Mouse (Mus musculus) midbrain, embryonic 12.5 days (tissue): ENCODE measurements at regions not wholly inside any gene's neighbourhood (a gene's known extent, or its start where the extent isn't known, plus 50 kb on each side); places are given as distances from the start of the nearest gene placed in this dataset.

ENCODE experiments used
- ATAC-seq: fragments of 200-750 bp; cut with Nextera tagmentation; 2 replicates; pipeline ENCODE4 v1.8.0; 2017; ENCODE audit warnings: low read depth, moderate TSS enrichment, moderate library complexity; ENCODE audit not compliant: low FRiP score
- H3K27ac ChIP-seq: fragments of 300-500 bp; sonication (generic); replicated peaks from 2 replicates; pipeline ENCODE4 v1.5.1; 2016; ENCODE audit warnings: mild to moderate bottlenecking
- H3K27me3 ChIP-seq: fragments of 300-500 bp; sonication (generic); 2 replicates; pipeline ENCODE4 v1.6.1; 2016; ENCODE audit warnings: mild to moderate bottlenecking
- H3K36me3 ChIP-seq: fragments of 300-500 bp; sonication (generic); 2 replicates; pipeline ENCODE4 v1.6.1; 2016
- H3K4me1 ChIP-seq: fragments of 300-500 bp; sonication (generic); 2 replicates; pipeline ENCODE4 v1.6.1; 2016
- H3K4me2 ChIP-seq: fragments of 300-500 bp; sonication (generic); replicated peaks from 2 replicates; pipeline ENCODE4 v1.6.1; 2016; ENCODE audit warnings: mild to moderate bottlenecking, moderate library complexity
- H3K4me3 ChIP-seq: fragments of 300-500 bp; sonication (generic); 2 replicates; pipeline ENCODE4 v1.5.1; 2016; ENCODE audit warnings: mild to moderate bottlenecking
- H3K9ac ChIP-seq: fragments of 300-500 bp; sonication (generic); replicated peaks from 2 replicates; pipeline ENCODE4 v1.6.1; 2016; ENCODE audit warnings: mild to moderate bottlenecking, moderate library complexity
- H3K9me3 ChIP-seq: fragments of 300-500 bp; sonication (generic); 2 replicates; pipeline ENCODE4 v1.6.1; 2016; ENCODE audit warnings: mild to moderate bottlenecking
- WGBS: fragments of 180-500 bp; shearing (Covaris S2); methylation state at CpG from one replicate; pipeline ENCODE4 v1.1.7; 2016; 5-methylcytosine and 5-hydroxymethylcytosine counted together

DNA sequence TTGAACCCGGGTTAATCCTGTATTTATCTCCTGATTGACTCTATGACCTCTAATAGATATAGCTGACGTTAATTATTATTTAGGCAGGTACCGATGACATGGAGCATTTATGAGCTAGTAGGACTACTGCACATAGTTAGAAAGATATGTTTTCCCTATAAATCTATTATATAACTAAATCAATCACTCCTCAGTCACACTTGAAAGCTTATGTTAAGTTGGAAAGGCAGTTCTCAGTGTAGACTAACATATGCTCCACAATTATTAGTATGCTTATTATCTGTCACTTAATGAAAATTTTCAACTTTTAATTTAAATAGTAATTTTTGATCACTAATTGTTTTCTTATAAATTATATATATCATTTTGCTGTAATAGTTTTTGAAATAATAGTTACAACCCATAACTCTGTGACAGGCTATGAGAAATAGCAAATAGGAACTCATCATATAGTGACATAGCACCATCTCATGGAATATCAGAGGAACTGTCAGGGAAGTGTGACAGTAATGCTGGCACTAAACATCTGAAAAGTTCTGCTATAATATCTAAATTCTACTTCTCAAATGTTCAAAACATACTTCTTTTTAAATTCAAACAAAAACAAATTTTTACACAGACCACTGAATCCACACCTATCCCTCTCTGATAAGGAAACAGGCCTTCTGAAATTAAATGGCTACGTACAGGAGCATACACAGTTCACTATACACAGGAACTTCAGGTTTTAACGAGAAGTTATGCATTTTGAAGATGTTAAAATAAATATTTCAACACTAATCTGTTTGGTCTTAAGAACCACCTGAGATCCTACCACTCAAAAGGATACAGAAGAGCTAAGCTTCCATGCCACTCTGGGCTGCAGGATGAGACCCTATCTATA, 75.3 kb upstream of the Map2 start:
- peak; percentile 66; the same call in 1 of the 2 replicates for ATAC-seq
- Histone ChIP-seq H3K4me3 (no peak overlapping the region), H3K27ac (no peak overlapping the region), H3K27me3 (no peaks in the 10 kb centered on the region), H3K9me3 (no peaks in the 10 kb centered on the region), H3K4me2 (no peak overlapping the region), H3K9ac (no peak overlapping the region), H3K4me1 (no peaks in the 10 kb centered on the region), H3K36me3 (no peaks in the 10 kb centered on the region)
- 78% methylated on average over 5 of the region's 5 CpGs for WGBS

DNA sequence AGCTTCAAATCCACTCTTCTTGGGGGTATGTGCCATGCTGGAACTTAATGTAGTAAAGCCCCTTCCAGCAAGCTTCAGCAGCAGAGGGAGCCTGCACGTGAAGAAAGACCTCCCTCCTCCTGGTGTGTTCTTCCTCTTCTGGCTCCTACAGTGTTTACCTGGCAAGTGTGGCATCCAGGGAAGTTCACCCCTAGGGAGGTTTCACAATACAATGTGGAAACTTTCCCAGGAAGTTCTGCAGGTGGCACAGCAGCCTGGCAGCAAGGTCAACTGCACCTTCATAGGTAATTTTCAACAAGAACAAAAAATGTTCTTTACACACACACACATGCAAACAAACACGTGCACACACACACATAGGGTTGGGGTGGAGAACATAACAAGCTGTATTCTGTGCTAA, 73.7 kb upstream of the Map2 start:
- no peak overlapping the region for H3K9ac ChIP-seq
- no peak for ATAC-seq
- H3K9me3 ChIP-seq, result no peaks in the 10 kb centered on the region
- no peaks in the 10 kb centered on the region for H3K4me1 ChIP-seq
- H3K27me3 ChIP-seq, result no peaks in the 10 kb centered on the region
- no peak overlapping the region for H3K4me2 ChIP-seq
- WGBS, result 38% methylated on average over 2 of the region's 2 CpGs
- H3K4me3 ChIP-seq, result no peak overlapping the region
- no peak overlapping the region for H3K27ac ChIP-seq
- H3K36me3 ChIP-seq, result no peaks in the 10 kb centered on the region

DNA sequence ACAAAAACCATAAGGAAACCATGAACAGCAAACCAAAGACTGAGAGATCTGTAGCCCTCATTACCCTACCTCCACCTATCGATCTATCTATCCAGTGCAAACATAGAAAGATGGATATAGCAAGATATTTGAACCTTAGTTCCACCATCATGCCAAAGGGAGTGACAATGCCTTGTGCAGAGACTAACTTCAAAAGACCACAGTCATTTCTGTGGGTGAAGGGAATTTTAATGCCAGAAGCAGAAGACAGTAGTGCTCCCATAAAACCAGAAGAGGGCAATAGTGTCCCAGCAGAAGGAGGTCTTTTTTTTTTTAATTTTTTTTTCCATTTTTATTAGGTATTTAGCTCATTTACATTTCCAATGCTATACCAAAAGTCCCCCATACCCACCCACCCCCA, 70.6 kb upstream of the Map2 start:
- WGBS, result 43% methylated on average over 1 of the region's 1 CpGs
- Histone ChIP-seq H3K9ac (no peak overlapping the region), H3K27ac (no peak overlapping the region), H3K36me3 (no peaks in the 10 kb centered on the region), H3K9me3 (no peaks in the 10 kb centered on the region), H3K4me1 (no peaks in the 10 kb centered on the region), H3K4me3 (no peak overlapping the region), H3K27me3 (no peaks in the 10 kb centered on the region), H3K4me2 (no peak overlapping the region)
- ATAC-seq, result no peak

DNA sequence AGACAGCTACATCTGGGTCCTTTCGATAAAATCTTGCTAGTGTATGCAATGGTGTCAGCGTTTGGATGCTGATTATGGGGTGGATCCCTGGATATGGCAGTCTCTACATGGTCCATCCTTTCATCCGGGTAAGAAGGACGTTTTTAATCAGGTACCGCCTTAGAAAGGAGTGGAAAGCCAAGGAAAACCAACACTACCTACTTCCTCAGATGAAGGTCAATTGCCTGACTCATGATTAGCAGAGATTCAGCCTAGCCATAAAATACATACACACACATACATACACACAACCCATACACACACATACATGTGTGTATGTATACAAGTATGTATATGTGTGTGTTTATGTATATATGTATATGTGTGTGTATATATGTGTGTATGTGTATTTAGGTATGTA, 69.9 kb upstream of the Map2 start:
- Histone ChIP-seq H3K27ac (no peak overlapping the region), H3K9me3 (no peaks in the 10 kb centered on the region), H3K4me2 (no peak overlapping the region), H3K4me1 (no peaks in the 10 kb centered on the region), H3K9ac (no peak overlapping the region), H3K4me3 (no peak overlapping the region), H3K27me3 (no peaks in the 10 kb centered on the region), H3K36me3 (no peaks in the 10 kb centered on the region)
- WGBS, result 82% methylated on average over 5 of the region's 5 CpGs
- no peak for ATAC-seq

DNA sequence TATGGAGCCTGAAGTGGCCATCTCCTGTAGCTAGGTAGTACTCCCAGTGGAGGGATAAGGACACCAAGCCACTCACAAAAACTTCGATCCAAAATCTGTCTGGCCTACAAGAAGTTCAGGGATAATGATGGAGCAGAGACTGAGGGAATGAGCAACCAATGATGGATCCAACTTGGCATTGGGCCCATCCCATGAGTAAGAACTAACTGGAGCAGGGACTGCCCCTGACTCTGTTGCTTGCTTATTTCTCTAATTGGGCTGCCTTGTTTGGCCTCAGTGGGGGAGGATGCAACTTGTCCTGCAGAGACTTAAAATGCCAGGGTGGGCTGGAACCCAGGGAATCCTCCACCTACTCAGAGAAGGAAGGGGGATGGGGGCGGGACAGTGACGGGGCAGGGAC, 67.0 kb upstream of the Map2 start:
- no peak overlapping the region for H3K9ac ChIP-seq
- H3K27ac ChIP-seq, result no peak overlapping the region
- no peaks in the 10 kb centered on the region for H3K36me3 ChIP-seq
- H3K4me2 ChIP-seq, result no peak overlapping the region
- H3K9me3 ChIP-seq, result no peaks in the 10 kb centered on the region
- H3K4me1 ChIP-seq, result no peaks in the 10 kb centered on the region
- ATAC-seq, result no peak
- H3K4me3 ChIP-seq, result no peak overlapping the region
- no peaks in the 10 kb centered on the region for H3K27me3 ChIP-seq
- 84% methylated on average over 3 of the region's 3 CpGs for WGBS

DNA sequence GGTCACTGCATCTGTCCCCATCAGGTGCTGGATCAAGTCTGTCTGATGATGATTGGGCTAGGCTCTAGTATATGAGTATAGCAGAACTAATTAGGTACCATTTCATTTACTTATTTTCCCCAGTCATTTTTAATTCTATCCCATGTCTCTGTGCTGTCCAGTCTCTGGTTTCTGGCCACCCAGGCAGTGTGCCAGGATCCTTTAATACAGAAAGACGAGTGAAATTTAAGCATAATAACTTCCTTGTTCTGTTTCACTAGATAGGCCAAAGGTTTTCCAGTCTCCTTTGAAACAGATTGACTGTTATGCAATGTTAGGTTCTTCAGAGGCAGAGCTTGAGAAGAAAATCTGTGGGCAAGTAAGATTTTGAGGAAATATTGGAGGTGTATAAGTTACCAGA, 61.2 kb upstream of the Map2 start:
- Histone ChIP-seq H3K9ac (no peak overlapping the region), H3K27me3 (no peaks in the 10 kb centered on the region), H3K4me3 (no peak overlapping the region), H3K36me3 (no peaks in the 10 kb centered on the region), H3K9me3 (peaks cover 3% of the 10 kb centered on the region; the same call in 1 of the 2 replicates), H3K4me1 (no peaks in the 10 kb centered on the region), H3K27ac (no peak overlapping the region), H3K4me2 (no peak overlapping the region)
- no peak for ATAC-seq
- WGBS, result 81% methylated on average over 1 of the region's 1 CpGs

DNA sequence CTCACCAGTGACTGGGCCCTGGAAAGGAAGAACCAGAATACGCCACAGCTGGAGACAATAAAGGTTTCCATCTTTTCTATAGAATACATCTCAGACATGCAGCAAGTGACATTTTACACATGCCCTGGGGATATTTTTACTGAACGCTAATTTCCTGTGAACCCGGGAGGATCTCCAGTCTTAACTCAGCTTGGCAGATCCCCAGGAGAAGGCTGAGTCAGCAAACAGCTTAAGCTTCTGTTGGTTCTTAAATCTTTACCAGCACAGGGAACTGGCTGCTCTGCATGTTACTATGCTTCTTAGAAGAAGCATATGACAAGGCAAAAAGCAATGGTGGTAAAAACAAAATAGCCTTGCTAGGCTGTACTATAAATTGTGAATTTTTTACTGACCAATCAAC, 59.7 kb upstream of the Map2 start:
- Histone ChIP-seq H3K4me3 (no peak overlapping the region), H3K27ac (no peak overlapping the region), H3K9me3 (peaks cover 3% of the 10 kb centered on the region; the same call in 1 of the 2 replicates), H3K9ac (no peak overlapping the region), H3K4me2 (no peak overlapping the region), H3K4me1 (no peaks in the 10 kb centered on the region), H3K27me3 (no peaks in the 10 kb centered on the region), H3K36me3 (no peaks in the 10 kb centered on the region)
- ATAC-seq, result no peak
- WGBS, result 63% methylated on average over 3 of the region's 3 CpGs
